Mouse (Mus musculus): Measurements from ENCODE around the gene Chrna1.

Chrna1 gene

GRCm38 (mm10) chr2:73580166-73580565 lies at the start of gene Chrna1:
Gene Chrna1, minus strand, starts transcription at chr2:73580338.
- 92% methylated on average over 9 of the region's 9 CpGs for WGBS

GRCm38 (mm10) chr2:73618486-73619052 lies 38.4 kb upstream of the Chrna1 start:
- WGBS: 56% methylated on average over 4 of the region's 4 CpGs

- 78% methylated on average over 17 of the region's 17 CpGs for whole genome bisulfite sequencing
These were observed 36.4 kb upstream of the Chrna1 start for GRCm38 (mm10) chr2:73616434-73617057.

GRCm38 (mm10) chr2:73615456-73615855 lies 35.3 kb upstream of the Chrna1 start:
- WGBS: 94% methylated on average over 5 of the region's 5 CpGs

- 72% methylated on average over 8 of the region's 8 CpGs for WGBS
These were observed 34.2 kb upstream of the Chrna1 start for GRCm38 (mm10) chr2:73614303-73614702.

- 88% methylated on average over 7 of the region's 7 CpGs for WGBS
These were observed 32.8 kb upstream of the Chrna1 start for GRCm38 (mm10) chr2:73612941-73613340.

- WGBS: 57% methylated on average over 6 of the region's 6 CpGs
These were observed 32.3 kb upstream of the Chrna1 start for GRCm38 (mm10) chr2:73612367-73612914.

GRCm38 (mm10) chr2:73611798-73612197 lies 31.7 kb upstream of the Chrna1 start:
- WGBS: 47% methylated on average over 6 of the region's 6 CpGs

- 88% methylated on average over 3 of the region's 3 CpGs for WGBS
These were observed 29.6 kb upstream of the Chrna1 start for GRCm38 (mm10) chr2:73609724-73610210.

- WGBS: 49% methylated on average over 5 of the region's 5 CpGs
These were observed 29.1 kb upstream of the Chrna1 start for GRCm38 (mm10) chr2:73609067-73609723.

GRCm38 (mm10) chr2:73608391-73608790 lies 28.3 kb upstream of the Chrna1 start:
- 68% methylated on average over 6 of the region's 6 CpGs for WGBS

GRCm38 (mm10) chr2:73607609-73608008 lies 27.5 kb upstream of the Chrna1 start:
- 18% methylated on average over 4 of the region's 4 CpGs for WGBS

- 57% methylated on average over 2 of the region's 2 CpGs for WGBS
These were observed 27.0 kb upstream of the Chrna1 start for GRCm38 (mm10) chr2:73607146-73607545.

- 90% methylated on average over 6 of the region's 6 CpGs for WGBS
These were observed 26.5 kb upstream of the Chrna1 start for GRCm38 (mm10) chr2:73606616-73607015.

- 34% methylated on average over 8 of the region's 8 CpGs for WGBS
These were observed 24.9 kb upstream of the Chrna1 start for GRCm38 (mm10) chr2:73605077-73605476.

- 65% methylated on average over 2 of the region's 2 CpGs for WGBS
These were observed 24.4 kb upstream of the Chrna1 start for GRCm38 (mm10) chr2:73604579-73604978.

GRCm38 (mm10) chr2:73600650-73601049 lies 20.5 kb upstream of the Chrna1 start:
- WGBS: 79% methylated on average over 2 of the region's 2 CpGs

- WGBS: 90% methylated on average over 11 of the region's 11 CpGs
These were observed 17.6 kb upstream of the Chrna1 start for GRCm38 (mm10) chr2:73597772-73598171.

- WGBS: 8% methylated on average over 9 of the region's 9 CpGs
These were observed 16.6 kb upstream of the Chrna1 start for GRCm38 (mm10) chr2:73596786-73597185.

- WGBS: 30% methylated on average over 5 of the region's 5 CpGs
These were observed 16.2 kb upstream of the Chrna1 start for GRCm38 (mm10) chr2:73596326-73596725.

GRCm38 (mm10) chr2:73593101-73593439 lies 12.9 kb upstream of the Chrna1 start:
- 49% methylated on average over 2 of the region's 2 CpGs for WGBS

- 35% methylated on average over 14 of the region's 14 CpGs for whole genome bisulfite sequencing
These were observed 12.3 kb upstream of the Chrna1 start for GRCm38 (mm10) chr2:73592231-73593100.
